Comparison of ENCODE assay signal across 9 mouse cellular contexts in the genomic region with DNA sequence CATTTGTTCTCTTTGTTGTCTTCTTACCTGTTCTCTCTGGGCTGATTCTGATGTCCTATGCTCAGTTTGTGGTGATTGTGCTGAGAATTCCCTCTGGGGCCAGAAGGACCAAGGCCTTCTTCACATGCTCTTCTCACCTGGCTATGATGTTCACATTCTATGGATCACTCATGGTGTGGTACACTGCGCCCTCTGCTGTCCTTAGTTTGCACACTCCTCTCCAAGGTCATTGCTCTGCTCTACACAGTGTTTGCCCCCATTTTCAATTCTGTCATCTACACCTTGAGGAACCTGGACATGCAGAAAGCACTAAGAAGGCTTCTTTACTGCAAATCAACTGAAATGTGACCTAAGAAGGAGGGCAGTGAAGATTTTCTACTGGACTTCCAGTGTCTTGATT. TPM values are rescaled to one million over a fixed set of nuclear protein-coding genes. Genes with fewer than 3 reads are reported as not detected.
DNase-seq lines count a peak whose midpoint lies in the region; ATAC-seq lines count a peak whose summit lies in the region.
"Had no signal": no experiment of that assay in that cellular context is flagged by ENCODE, and none has a peak within 500 bp of the region (broad histone marks: within the 10 kb centered on the region; RNA-seq: fewer than 3 reads in every experiment).

No protein-coding gene starts in this region.

- H3K27me3 ChIP-seq in kidney, embryonic 14.5 days (ENCODE audit: control insufficient read depth, insufficient read depth, low read length), result no peaks in the 10 kb centered on the region
- H3K27me3 ChIP-seq in forebrain, embryonic 13.5 days, result no peaks in the 10 kb centered on the region
- H3K27me3 ChIP-seq: midbrain, embryonic 12.5 days had no signal

- H3K9me3 ChIP-seq in kidney, embryonic 14.5 days (ENCODE audit: control insufficient read depth, low read length), result no peaks in the 10 kb centered on the region
- no peaks in the 10 kb centered on the region for H3K9me3 ChIP-seq in forebrain, embryonic 13.5 days (replicated peaks)
- H3K9me3 ChIP-seq: midbrain, embryonic 12.5 days had no signal

- no peak overlapping the region for H3K4me3 ChIP-seq in kidney, embryonic 14.5 days (ENCODE audit: low read length)
- no peak overlapping the region for H3K4me3 ChIP-seq in forebrain, embryonic 13.5 days
- H3K4me3 ChIP-seq: midbrain, embryonic 12.5 days had no signal

- no peak overlapping the region for H3K27ac ChIP-seq in kidney, embryonic 14.5 days (ENCODE audit: low read depth, low read length)
- no peak overlapping the region for H3K27ac ChIP-seq in forebrain, embryonic 13.5 days
- H3K27ac ChIP-seq: midbrain, embryonic 12.5 days had no signal

- no peak overlapping the region for H3K9ac ChIP-seq in kidney, embryonic 14.5 days (ENCODE audit: low read depth, low read length)
- no peak overlapping the region for H3K9ac ChIP-seq in forebrain, embryonic 13.5 days
- H3K9ac ChIP-seq: midbrain, embryonic 12.5 days had no signal

- WGBS in kidney, embryonic 14.5 days, result 17% methylated on average over 1 of the region's 1 CpGs
- WGBS in large intestine, adult 2 months, result 3% methylated on average over 1 of the region's 1 CpGs
- WGBS in forebrain, embryonic 13.5 days, result 10% methylated on average over 1 of the region's 1 CpGs

- ATAC-seq in kidney, embryonic 14.5 days (ENCODE audit: low FRiP score, low TSS enrichment), result no peak
- no peak for ATAC-seq in forebrain, embryonic 13.5 days

- H3K4me1 ChIP-seq in kidney, embryonic 14.5 days (ENCODE audit: control insufficient read depth, insufficient read depth, low read length), result no peaks in the 10 kb centered on the region
- H3K4me1 ChIP-seq in forebrain, embryonic 13.5 days, result no peaks in the 10 kb centered on the region
- H3K4me1 ChIP-seq: midbrain, embryonic 12.5 days had no signal

- H3K4me2 ChIP-seq in kidney, embryonic 14.5 days (replicated peaks; ENCODE audit: low read depth, low read length), result no peak overlapping the region
- no peak overlapping the region for H3K4me2 ChIP-seq in forebrain, embryonic 13.5 days
- H3K4me2 ChIP-seq: midbrain, embryonic 12.5 days had no signal

- H3K36me3 ChIP-seq in kidney, embryonic 14.5 days (ENCODE audit: control insufficient read depth, insufficient read depth, low read length), result no peaks in the 10 kb centered on the region
- no peaks in the 10 kb centered on the region for H3K36me3 ChIP-seq in forebrain, embryonic 13.5 days (ENCODE audit: poor library complexity, severe bottlenecking)
- H3K36me3 ChIP-seq: midbrain, embryonic 12.5 days had no signal

- peak; percentile 14 for DNase-seq in kidney, adult 9 months
- DNase-seq in CD4-positive helper T cell, adult 2 months (ENCODE audit: low read depth, low spot score), result peak; percentile 41
- peak; percentile 15 for DNase-seq in T-cell, adult 2 months (ENCODE audit: low spot score)
- peak; percentile 21 for DNase-seq in large intestine, adult 2 months (ENCODE audit: low read depth, low spot score)
- no peak for DNase-seq in neural tube, embryonic 10.5 days (ENCODE audit: extremely low spot score, low spot score)
- no peak for DNase-seq in urinary bladder, postnatal 25 days (ENCODE audit: low spot score)

RNA-seq across cellular contexts. Expression of gene Olfr98, which starts 13.0 kb away (rescaled TPM):
- polyA plus RNA-seq in kidney, embryonic 14.5 days (2014; fragmentation: Nextera tagmentation; extraction: Ambion mirVana), result not detected in 2 replicates
- not detected in 2 replicates for polyA plus RNA-seq in large intestine, adult 2 months (2012; rRNA removed)
- polyA plus RNA-seq in forebrain, embryonic 13.5 days (2015; fragmentation: Nextera tagmentation; extraction: Ambion mirVana), result not detected in 2 replicates
- polyA plus RNA-seq: midbrain, embryonic 12.5 days had no signal

RNA-seq across cellular contexts. Expression of gene Olfr97, which starts 13.4 kb away (rescaled TPM):
- not detected in 2 replicates for polyA plus RNA-seq in kidney, embryonic 14.5 days (2014; fragmentation: Nextera tagmentation; extraction: Ambion mirVana)
- not detected in 2 replicates for polyA plus RNA-seq in large intestine, adult 2 months (2012; rRNA removed)
- not detected in 2 replicates for polyA plus RNA-seq in forebrain, embryonic 13.5 days (2015; fragmentation: Nextera tagmentation; extraction: Ambion mirVana)
- polyA plus RNA-seq: midbrain, embryonic 12.5 days had no signal

RNA-seq across cellular contexts. Expression of gene H2-M3, which starts 19.5 kb away (rescaled TPM):
- polyA plus RNA-seq in kidney, embryonic 14.5 days (2014; fragmentation: Nextera tagmentation; extraction: Ambion mirVana), result 1.1 and 1.3 TPM in 2 replicates
- 9.6 and 9.8 TPM in 2 replicates for polyA plus RNA-seq in large intestine, adult 2 months (2012; rRNA removed)
- 0.61 and 1.6 TPM in 2 replicates for polyA plus RNA-seq in forebrain, embryonic 13.5 days (2015; fragmentation: Nextera tagmentation; extraction: Ambion mirVana)

RNA-seq across cellular contexts. Expression of gene Olfr96, which starts 30.6 kb away (rescaled TPM):
- polyA plus RNA-seq in kidney, embryonic 14.5 days (2014; fragmentation: Nextera tagmentation; extraction: Ambion mirVana), result not detected in 2 replicates
- not detected in 2 replicates for polyA plus RNA-seq in large intestine, adult 2 months (2012; rRNA removed)
- not detected in 2 replicates for polyA plus RNA-seq in forebrain, embryonic 13.5 days (2015; fragmentation: Nextera tagmentation; extraction: Ambion mirVana)
- polyA plus RNA-seq: midbrain, embryonic 12.5 days had no signal

RNA-seq across cellular contexts. Expression of gene Olfr99, which starts 32.7 kb away (rescaled TPM):
- polyA plus RNA-seq in kidney, embryonic 14.5 days (2014; fragmentation: Nextera tagmentation; extraction: Ambion mirVana), result not detected in 2 replicates
- not detected in 2 replicates for polyA plus RNA-seq in large intestine, adult 2 months (2012; rRNA removed)
- polyA plus RNA-seq in forebrain, embryonic 13.5 days (2015; fragmentation: Nextera tagmentation; extraction: Ambion mirVana), result not detected in 2 replicates
- polyA plus RNA-seq: midbrain, embryonic 12.5 days had no signal

Comparison
In these comparisons a context has a peak if more than half of its experiments do, and no peak if none do; other contexts are left out.
1. DNase-seq: peak in kidney, adult 9 months (single experiment), CD4-positive helper T cell, adult 2 months (single experiment), T-cell, adult 2 months (single experiment) and large intestine, adult 2 months (single experiment); none in neural tube, embryonic 10.5 days (single experiment) and urinary bladder, postnatal 25 days (single experiment).